Mouse (Mus musculus) small intestine, adult 2 months (tissue): Measurements from ENCODE around the gene Prdx6. TPM values are rescaled to one million over a fixed set of nuclear protein-coding genes. Genes with fewer than 3 reads are reported as not detected.

ENCODE experiments used
- H3K27ac ChIP-seq: fragments of 200-500 bp; 2 replicates; pipeline ENCODE4 v1.5.1; 2012; ENCODE audit warnings: low read depth, low read length, control low read depth, inconsistent platforms; ENCODE audit not compliant: insufficient read depth
- H3K27me3 ChIP-seq: fragments of 200-500 bp; 2 replicates; pipeline ENCODE4 v1.6.1; 2012; ENCODE audit warnings: mild to moderate bottlenecking, moderate library complexity, low read length, inconsistent platforms; ENCODE audit not compliant: control insufficient read depth, insufficient read depth
- H3K36me3 ChIP-seq: fragments of 200-500 bp; 2 replicates; pipeline ENCODE4 v1.6.1; 2012; ENCODE audit warnings: mild to moderate bottlenecking, low read length, control low read depth, inconsistent platforms; ENCODE audit not compliant: control insufficient read depth, insufficient read depth
- H3K4me1 ChIP-seq: fragments of 200-500 bp; 2 replicates; pipeline ENCODE4 v1.6.1; 2012; ENCODE audit warnings: low read length, inconsistent platforms, mixed read lengths; ENCODE audit not compliant: control insufficient read depth, insufficient read depth, insufficient read length
- H3K4me3 ChIP-seq: fragments of 200-500 bp; 2 replicates; pipeline ENCODE4 v1.5.1; 2012; ENCODE audit warnings: low read depth, mild to moderate bottlenecking, control low read depth, inconsistent platforms, low read length, moderate library complexity
- CTCF ChIP-seq: fragments of 200-500 bp; IDR thresholded peaks from 2 replicates; pipeline ENCODE4 v1.5.1; 2012; ENCODE audit warnings: low read depth, mild to moderate bottlenecking, control low read depth, inconsistent platforms, low read length, moderate library complexity, mixed read lengths; ENCODE audit not compliant: insufficient replicate concordance, insufficient read length; ENCODE audit errors: extremely low read depth
- POLR2A ChIP-seq: fragments of 200-500 bp; IDR thresholded peaks from 2 replicates; pipeline ENCODE4 v1.6.1; 2012; ENCODE audit warnings: low read depth, mild to moderate bottlenecking, control low read depth, inconsistent platforms, low read length, moderate library complexity
- WGBS: fragments of 180-500 bp; shearing (Covaris S2); methylation state at CpG from one replicate; pipeline ENCODE4 v1.1.7; 2018; 5-methylcytosine and 5-hydroxymethylcytosine counted together
- polyA plus RNA-seq: library from polyadenylated mRNA; depleted of rRNA; stranded (reverse); fragments of >200 nt; gene quantifications from 2 replicates; pipeline ENCODE4 v1.2.3, GENCODE M21; 2012; rRNA removed

Gene Prdx6
- polyA plus RNA-seq = 52.8 and 59.5 TPM in 2 replicates

GRCm38 (mm10) chr1:161250604-161251416, at the start of gene Prdx6:
Gene Prdx6 (minus strand): TSS chr1:161251219.
- TF ChIP-seq CTCF (no peak), POLR2A (peak; percentile 93)
- Histone ChIP-seq H3K4me3 (peak within 1 kb of the TSS; percentile 83), H3K36me3 (peaks cover 9% of the 10 kb centered on the region), H3K27ac (peak within 1 kb of the TSS; percentile 93), H3K4me1 (peaks cover 23% of the 10 kb centered on the region; the same call in 1 of the 2 replicates), H3K27me3 (no peaks in the 10 kb centered on the region)
- WGBS = under 1% methylated on average over 66 of the region's 66 CpGs

GRCm38 (mm10) chr1:161288256-161288655, 37.2 kb upstream of the Prdx6 start:
- H3K27me3 ChIP-seq = no peaks in the 10 kb centered on the region
- WGBS = 59% methylated on average over 12 of the region's 12 CpGs
- TF ChIP-seq CTCF (no peak), POLR2A (no peak)
- no peak overlapping the region for H3K27ac ChIP-seq
- H3K36me3 ChIP-seq = no peaks in the 10 kb centered on the region
- H3K4me3 ChIP-seq = no peak overlapping the region
- H3K4me1 ChIP-seq = peaks cover 2% of the 10 kb centered on the region; the same call in 1 of the 2 replicates

- Histone ChIP-seq H3K4me3 (no peak overlapping the region), H3K4me1 (peaks cover 5% of the 10 kb centered on the region; the same call in 1 of the 2 replicates), H3K36me3 (no peaks in the 10 kb centered on the region), H3K27ac (no peak overlapping the region), H3K27me3 (no peaks in the 10 kb centered on the region)
- WGBS = 16% methylated on average over 11 of the region's 11 CpGs
- TF ChIP-seq POLR2A (no peak), CTCF (no peak)
Observed at GRCm38 (mm10) chr1:161286726-161287310, 35.8 kb upstream of the Prdx6 start.

- Histone ChIP-seq H3K27ac (no peak overlapping the region), H3K4me3 (no peak overlapping the region), H3K36me3 (no peaks in the 10 kb centered on the region), H3K27me3 (no peaks in the 10 kb centered on the region), H3K4me1 (peaks cover 14% of the 10 kb centered on the region; the same call in 1 of the 2 replicates)
- WGBS = 80% methylated on average over 3 of the region's 3 CpGs
- TF ChIP-seq CTCF (no peak), POLR2A (no peak)
Observed at GRCm38 (mm10) chr1:161281054-161281688, 30.2 kb upstream of the Prdx6 start.

- H3K36me3 ChIP-seq = no peaks in the 10 kb centered on the region
- TF ChIP-seq CTCF = no peak
- TF ChIP-seq POLR2A = no peak
- H3K4me1 ChIP-seq = peaks cover 14% of the 10 kb centered on the region; the same call in 1 of the 2 replicates
- WGBS = 14% methylated on average over 6 of the region's 6 CpGs
- peak overlapping the region; percentile 85 for H3K27ac ChIP-seq
- H3K27me3 ChIP-seq = no peaks in the 10 kb centered on the region
- H3K4me3 ChIP-seq = no peak overlapping the region
Observed at GRCm38 (mm10) chr1:161279244-161279908, 28.4 kb upstream of the Prdx6 start.

GRCm38 (mm10) chr1:161273486-161273885, 22.5 kb upstream of the Prdx6 start:
- Histone ChIP-seq H3K4me3 (no peak overlapping the region), H3K27ac (no peak overlapping the region), H3K4me1 (peaks cover 7% of the 10 kb centered on the region; the same call in 1 of the 2 replicates), H3K27me3 (no peaks in the 10 kb centered on the region), H3K36me3 (no peaks in the 10 kb centered on the region)
- WGBS = 98% methylated on average over 1 of the region's 1 CpGs
- TF ChIP-seq POLR2A (no peak), CTCF (no peak)
